Mouse (Mus musculus): ENCODE measurements around the gene Mknk2. TPM values are rescaled to one million over a fixed set of nuclear protein-coding genes. Genes with fewer than 3 reads are reported as not detected.

Mknk2 gene
- total RNA-seq (2022) = 100 to 1,000 TPM; 226 to 292 (median 253) TPM

DNA sequence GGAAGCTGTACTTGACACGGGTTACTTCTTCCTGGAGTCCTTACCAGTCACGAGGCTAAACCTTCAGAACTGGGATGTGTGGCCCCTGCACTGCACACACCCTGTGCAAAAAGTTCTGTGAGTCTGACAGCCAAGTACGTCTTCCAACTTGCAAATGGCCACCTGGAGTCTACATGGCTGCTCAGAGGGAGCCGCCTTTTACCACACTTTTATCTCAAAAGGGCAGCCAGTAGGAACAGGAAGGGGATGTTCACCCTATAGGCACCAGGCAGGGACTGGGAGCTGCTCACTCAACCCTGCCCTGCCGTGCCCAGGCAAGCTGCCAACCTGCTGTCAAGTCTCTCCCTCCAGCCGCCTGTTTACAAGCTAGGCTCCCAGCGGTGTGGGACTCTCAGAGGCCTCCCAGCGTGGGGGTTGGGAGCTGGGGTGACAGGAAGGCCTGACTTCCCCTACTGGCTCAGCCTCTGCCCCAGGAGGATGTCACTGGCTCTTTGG, at the start of gene Mknk2:
Gene Mknk2 (minus strand): TSS at position 171 of the 495 bp plus-strand sequence.
- DNase-seq (ENCODE audit: low spot score in 2 of 2) = peak; percentile 89 to 94

DNA sequence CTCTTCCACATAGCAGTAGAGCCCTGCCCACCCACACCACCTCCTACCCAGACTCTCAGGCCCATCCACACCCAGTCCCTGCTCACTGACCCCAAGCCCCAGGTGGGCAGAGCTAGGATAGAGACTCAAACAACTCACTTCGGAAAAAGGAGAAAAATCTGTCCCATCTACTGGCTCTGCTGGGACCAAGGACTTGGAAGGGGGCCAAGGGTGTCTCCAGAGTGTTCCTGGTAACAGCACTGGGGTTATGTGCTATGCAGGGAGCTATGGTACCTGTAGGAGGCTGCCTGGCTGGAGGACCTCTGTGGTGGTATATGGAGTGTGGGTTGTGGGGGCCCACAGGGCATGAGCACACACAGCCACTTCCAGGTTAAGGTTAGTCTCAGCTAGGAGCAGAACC, 39.4 kb upstream of the Mknk2 start:
- DNase-seq (ENCODE audit: low spot score in 2 of 2) = no peak

DNA sequence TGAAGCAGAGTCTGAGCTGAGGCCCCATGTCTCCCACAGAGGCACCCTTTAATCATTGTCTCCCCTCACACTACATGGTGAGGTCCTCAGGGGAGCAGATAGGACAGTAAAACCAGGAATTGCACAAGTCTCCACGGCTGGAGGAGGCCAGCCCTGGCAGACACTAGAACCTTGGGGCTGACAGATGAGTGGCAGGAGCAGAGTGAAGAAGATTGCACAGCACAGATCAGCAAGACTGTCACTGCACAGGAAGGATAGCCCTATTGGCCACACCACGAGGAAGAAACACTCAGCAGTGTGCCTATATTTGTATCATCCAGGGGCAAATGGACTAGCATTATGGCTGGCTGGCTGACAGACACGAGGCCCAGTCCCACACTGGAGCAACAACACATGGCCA, 32.9 kb upstream of the Mknk2 start:
- no peak for DNase-seq (ENCODE audit: low spot score in 2 of 2)

DNA sequence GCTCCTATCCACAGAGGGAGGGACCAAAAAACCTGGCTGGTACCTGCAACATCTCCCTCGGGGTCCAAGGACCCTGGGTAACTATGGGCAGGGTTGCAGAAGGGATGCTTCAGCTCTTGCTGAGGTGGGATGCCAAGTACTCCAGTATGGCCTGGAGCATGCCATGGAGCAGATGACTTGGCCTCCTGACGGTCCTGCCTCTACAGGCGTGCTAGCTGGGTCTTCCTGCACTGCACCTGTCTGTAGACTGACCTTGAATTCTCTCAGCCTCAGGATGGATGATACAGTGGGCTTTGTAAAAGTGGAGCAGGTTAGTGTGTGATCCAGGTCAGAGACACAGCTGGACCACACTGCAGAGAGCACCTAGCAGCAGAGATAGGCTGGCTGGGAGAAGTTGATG, 27.6 kb upstream of the Mknk2 start:
- no peak for DNase-seq (ENCODE audit: low spot score in 2 of 2)

DNA sequence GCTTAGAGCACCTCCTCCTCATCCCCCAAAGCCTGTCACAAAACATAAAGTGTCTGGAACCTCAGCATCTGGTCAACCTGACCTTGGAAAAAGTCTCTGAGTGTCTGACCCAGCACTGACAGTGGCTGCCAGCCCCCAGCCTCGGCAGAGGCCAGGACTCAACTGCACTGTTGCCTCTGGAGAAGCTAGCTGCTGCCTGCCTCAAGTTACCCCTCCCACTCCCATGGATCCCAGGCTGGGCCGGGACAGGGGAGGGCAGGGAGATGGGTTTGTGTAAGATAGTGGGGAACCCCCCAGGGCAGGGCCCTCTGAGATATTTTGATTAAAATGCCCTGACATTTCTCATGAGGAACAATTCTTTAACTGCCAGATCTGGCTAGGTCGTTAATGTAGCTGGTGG, 27.1 kb upstream of the Mknk2 start:
- no peak for DNase-seq (ENCODE audit: low spot score in 2 of 2)

DNA sequence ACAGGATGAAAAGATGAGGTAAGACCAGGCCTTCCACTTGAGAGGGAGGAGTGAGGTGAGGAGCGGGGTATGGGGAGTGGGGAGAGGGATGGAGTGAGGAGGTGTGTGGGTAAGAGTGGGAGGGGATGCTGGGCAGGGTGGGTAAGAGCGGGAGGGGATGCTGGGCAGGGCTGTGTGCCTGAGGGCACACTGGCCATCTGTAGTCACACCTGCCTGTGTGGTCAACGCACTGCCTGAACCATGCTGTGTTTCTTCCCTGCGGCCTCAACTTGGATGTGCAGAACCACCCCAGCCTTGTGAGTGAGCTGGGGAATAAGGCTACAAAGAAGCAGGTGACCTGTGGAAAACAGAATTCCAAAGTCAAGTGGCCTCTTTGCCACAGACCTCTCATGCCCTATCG, 26.5 kb upstream of the Mknk2 start:
- no peak for DNase-seq (ENCODE audit: low spot score in 2 of 2)

DNA sequence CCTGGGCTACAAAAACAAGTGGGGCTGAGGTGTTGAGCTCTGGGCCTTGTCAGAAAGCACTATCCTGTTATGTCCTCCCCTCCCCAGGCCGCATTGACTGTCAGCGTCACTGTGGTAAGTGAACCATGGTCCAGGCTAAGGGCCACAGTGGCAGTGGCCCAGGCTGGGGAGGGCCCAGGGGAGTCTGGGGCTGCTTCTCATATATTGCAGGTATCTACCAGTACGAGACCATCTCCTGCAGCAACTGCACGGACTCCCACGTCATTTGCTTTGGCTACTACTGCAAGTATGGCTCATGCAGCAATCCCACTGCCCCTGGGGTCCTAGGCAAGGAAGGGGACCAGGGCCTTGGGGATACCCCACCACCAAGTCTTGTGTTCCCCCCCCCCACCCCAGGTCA, 25.7 kb upstream of the Mknk2 start:
- no peak for DNase-seq (ENCODE audit: low spot score in 2 of 2)

DNA sequence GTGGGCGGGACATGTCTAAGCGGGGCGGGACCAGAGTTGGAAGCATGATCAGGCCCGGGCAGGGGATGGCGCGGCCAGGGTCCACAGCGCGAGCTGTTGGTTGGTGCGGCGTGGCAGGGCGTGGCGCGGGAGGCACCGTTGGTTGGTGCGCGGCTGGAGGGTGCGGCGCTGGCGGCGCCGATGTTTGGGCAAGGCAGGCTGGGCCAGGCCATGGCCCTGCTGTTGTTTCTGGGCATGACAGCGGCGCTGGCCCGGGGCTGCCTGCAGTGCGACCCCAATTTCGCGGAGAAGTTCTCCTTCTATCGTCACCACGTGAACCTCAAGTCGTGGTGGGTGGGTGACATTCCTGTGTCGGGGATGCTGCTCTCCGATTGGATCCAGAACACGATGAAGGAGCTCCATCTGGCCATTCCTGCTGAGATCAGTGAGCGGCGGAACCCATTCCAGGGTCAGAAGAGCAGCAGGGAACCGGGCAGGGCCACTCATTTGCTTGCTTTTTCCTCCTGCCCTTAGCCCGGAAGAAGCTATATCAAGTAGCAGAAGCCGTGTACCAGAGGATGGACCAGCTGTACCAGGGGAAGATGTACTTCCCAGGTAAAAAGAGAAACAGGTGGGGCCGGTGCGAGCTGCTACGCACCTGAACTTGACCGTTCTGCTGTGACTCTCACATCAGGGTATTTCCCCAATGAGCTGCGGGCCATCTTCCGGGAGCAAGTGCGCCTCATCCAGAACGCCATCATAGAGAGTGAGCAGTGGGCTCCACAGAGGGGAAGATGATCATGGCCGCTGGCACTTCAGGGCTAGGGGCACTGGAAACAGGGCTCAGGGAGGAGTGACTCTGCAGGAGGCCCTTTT, 24.9 kb upstream of the Mknk2 start:
- peak; percentile 93 to 96 for DNase-seq (ENCODE audit: low spot score in 2 of 2)

DNA sequence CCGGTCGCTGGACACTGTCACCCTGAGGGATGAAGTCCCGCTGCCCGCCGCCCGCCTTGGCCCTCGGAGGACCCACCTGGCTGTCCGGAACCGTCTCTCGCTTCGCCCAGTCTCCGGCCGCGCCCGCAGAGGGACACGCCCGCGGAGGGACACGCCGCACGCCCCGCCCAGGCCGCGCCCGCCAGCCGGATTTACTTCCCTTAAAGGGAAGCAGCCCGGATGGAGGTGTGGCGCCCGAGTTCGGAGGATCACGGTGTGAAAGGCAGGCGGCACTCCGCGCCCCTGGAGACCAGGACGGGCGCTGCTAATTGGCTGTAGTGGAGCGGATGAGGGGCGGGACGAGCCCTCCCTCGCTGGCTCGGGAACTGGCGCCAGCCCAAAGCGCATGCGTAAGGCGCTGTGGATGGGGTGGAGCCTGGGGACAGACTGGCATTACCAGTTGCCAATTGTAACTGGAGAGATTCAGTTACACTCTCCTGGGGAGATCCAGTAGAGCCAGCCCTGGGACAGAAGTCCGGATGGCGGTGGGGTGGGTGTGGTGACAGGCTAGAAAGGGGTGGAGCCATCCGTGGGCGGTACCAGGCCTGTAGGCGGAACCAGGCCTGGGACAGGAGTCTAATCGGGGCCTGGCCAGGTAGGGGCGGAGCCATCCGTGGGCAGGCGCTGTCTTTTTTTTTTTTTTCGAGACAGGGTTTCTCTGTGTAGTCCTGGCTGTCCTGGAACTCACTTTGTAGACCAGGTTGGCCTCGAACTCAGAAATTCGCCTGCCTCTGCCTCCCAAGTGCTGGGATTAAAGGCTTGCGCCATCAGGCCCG, 24.0 kb upstream of the Mknk2 start, which contains the start of the genes Mob3a and Izumo4:
Gene Mob3a (minus strand): TSS at position 257 of the 815 bp plus-strand sequence.
Gene Izumo4 (plus strand): TSS at position 464 of the 815 bp plus-strand sequence.
- DNase-seq (ENCODE audit: low spot score in 2 of 2) = peak; percentile 98 to 99

DNA sequence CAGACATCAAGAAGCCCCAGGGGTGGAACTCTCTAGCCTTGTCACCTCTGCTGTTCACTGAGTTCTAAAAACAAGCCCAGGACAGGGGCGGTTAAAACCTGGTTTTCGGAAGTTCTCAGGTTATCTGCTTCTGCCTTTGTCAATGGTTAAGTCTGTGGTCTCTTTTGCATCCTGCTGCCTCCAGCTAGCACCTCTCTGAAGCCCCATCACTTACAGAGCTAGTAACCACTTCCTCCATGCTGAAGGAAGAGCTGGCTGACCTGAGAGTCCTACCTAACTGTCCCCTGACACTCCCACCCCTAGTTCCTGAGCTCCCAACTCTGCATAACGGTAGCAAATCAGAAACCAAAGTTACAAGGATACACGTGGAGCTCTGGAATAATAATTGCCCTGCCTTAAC, 22.8 kb upstream of the Mknk2 start:
- DNase-seq (ENCODE audit: low spot score in 2 of 2) = no peak

DNA sequence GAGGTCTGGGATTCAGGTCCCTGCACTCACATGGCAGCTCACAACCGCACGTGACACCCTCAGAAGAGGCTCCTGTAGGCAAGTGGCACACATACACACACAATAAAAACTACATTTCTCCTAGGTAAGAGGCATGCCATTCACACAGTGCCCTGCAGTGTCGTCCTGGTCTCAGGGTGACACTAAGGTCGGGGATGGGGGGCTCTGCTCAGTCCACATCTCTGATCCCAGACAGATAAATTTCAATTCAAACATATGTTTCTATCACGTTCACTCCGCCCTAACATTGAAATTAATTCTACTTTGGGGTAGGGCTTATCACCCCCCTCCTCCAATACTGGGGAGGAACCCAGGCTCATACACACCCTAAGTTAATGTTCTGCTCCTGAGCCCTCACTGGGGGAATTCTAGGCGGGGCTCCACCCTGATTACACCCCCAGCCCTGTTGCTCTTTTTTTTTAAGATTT, 22.2 kb upstream of the Mknk2 start:
- no peak for DNase-seq (ENCODE audit: low spot score in 2 of 2)

DNA sequence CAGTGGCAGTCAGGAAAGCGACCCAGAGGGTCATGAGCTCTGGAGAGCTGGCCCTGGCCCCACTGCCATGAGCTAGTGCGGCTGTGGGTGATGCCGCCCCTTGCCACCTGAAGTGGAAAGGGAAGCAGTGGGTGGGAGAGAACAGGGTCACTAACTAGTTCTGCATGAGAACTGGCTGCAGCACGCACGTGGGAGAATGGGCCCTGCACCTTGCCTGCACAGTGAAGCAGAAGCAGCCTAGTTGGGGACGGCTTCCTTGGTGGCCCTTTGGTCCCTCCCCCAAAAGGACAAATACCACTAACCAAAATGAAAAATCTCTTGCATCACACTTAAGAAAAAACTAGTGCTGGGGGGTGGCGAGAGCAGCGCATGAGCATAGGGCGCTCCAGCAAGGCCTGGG, 20.7 kb upstream of the Mknk2 start:
- no peak for DNase-seq (ENCODE audit: low spot score in 2 of 2)

DNA sequence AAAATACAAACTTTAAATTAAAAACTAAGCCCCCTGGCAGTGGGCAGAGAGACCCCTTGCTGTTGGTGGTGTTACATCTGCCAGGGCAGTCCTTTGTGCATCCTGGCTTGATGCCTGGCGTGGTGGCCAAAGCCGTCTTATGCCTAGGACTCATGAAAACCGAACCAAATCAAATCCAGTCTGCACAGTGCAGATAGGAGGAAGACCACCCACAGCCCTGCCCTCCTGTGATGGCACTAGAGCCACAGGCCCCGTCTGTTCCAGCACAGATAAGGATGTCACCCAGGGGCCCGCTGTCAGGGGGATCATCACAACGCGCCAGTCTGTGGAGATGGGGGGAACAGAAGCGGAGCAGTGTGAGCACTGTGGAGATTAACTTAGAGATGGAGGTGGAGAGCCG, 19.9 kb upstream of the Mknk2 start:
- DNase-seq (ENCODE audit: low spot score in 2 of 2) = no peak

DNA sequence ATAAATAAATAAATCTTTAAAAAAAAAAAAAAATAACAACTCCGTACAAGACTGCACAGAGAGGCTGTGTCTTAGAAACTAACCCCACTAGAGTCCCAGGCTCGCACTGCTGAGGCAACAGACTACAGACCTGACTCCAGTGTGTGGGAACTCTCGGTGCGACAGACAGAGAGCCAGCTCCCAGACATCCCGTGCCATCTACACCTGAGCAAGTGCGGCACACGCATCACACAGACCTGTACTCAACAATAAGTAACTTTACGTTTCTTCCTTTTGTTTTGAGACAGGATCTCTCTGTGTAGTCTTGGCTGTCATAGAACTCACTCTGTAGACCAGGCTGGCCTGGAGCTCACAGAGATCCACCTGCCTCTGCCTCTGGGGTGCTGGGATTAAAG, 19.5 kb upstream of the Mknk2 start:
- DNase-seq (ENCODE audit: low spot score in 2 of 2) = no peak

DNA sequence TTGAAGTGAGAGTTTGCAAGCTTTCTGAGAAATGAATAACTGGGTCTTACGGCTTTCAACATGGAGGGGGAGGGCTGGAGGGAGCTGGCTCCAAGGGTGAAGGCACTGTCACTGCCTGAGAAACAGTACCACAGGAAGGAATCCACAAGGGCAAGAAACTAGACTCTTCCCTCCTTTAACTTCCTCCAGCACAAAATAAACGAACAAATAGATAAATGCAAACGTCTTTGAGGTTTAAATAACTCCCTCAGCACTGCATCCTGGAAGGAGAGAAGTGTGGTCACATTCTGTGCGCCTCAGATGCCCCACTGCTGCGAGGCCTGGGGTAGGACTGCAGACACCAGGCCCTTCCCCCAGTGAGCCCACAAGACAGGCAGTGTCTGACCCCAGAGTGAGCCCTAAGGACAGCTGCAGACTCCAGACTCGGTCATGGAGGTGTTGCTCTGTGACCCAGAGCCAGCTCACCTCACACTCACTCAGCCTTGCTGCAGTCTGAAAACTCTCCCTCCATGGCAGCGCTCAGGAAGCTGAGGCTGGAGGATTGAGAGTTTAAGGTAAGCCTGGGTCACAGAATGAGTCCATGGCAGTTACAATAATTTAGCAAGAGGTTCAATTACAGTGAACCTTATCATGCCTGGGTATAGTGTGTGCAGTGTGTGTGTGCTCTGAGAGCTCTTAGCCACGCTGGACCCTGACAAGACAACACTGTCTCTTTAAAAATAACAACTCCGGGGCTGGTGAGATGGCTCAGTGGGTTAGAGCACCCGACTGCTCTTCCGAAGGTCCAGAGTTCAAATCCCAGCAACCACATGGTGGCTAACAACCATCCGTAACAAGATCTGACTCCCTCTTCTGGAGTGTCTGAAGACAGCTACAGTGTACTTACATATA, 18.8 kb upstream of the Mknk2 start:
- DNase-seq (ENCODE audit: low spot score in 2 of 2) = no peak

DNA sequence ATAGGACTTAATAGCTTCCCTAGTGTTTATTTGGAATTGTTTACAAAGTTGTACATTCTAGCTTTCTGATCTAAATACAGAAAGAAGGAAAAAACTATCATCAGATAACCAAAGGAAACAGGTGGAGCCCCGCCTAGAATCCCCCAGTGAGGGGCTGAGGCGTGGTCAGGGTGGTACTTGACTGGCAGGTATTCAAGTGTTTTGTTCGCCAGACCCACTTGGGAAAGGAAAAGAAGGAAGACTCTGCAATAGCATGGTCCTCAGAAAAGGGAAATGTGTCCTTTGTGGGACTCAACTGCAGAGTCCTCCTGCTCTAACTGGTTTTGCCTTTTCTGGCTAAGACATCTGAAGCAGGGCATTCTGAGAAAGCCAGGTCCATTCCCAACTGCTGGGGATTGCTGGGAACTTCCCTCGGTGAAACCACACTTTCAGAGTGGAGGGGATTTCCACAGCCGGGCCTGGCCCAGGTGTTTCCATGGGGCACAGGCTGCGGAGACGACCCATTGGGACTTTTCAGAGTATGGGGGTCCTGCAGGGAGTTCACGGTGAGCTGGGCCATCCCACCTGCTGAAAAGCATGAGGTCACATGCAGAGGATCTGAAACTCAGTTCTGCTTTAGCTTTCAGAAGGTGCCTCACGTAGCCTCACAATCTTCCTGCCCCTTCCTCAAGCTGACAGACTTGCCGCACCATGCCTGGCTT, 18.0 kb upstream of the Mknk2 start:
- DNase-seq (ENCODE audit: low spot score in 2 of 2) = no peak

DNA sequence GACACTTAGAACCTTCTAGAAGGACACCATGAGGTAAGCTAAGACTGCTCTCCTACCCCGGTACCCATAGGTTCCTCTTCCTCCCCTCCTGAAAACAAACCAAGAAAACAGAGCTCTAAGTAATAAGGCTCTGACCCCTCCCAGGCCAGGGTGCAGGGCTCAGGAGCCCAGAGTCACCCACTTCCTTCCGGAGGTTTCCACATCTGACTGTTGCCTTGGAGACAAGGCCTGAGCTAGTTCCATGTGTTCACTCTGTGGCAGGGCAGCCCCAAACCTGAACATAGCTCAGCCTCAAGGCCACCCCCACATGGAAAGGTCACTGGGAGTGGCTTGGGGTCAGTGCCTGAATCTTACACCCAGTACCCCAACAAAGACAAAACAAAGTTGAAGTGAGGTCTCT, 17.3 kb upstream of the Mknk2 start:
- DNase-seq (ENCODE audit: low spot score in 2 of 2) = no peak

DNA sequence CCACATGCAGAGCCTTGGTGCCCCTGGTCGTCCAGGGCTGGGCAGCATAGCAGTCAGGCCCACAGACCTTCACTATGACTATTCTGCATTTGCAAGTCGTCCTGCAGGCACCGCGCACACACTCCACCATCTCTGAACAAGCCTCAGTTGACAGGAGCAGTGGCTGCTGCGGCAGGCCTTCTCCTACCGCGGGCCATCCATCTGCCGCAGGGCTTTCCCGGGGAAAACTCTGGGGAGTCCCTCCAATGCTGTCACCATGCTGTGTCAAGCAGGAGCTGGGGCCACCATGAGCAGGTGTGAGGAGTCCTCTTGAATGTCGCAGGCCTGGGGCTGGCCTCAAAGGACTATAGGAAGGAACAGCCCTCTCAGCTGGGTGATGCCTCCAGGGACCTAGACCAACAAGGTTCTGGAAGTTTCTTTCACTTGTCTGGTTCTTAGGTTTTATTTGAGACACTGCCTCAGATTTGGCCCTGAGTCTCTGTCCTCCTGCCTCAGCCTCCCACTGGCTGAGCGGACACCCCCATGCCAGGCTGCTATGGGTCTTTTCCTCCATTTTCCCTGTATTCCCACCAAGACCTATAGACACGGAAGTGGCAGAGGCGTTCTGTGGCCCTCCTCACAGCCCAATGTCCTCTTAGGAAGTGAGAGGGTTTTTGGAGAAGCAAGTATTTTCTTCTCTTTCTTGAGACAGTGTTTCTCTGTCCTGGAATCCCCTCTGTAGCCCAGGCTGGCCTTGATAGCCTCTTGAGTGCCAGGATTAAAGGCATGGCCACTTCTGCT, 16.4 kb upstream of the Mknk2 start:
- DNase-seq (ENCODE audit: low spot score in 2 of 2) = no peak

DNA sequence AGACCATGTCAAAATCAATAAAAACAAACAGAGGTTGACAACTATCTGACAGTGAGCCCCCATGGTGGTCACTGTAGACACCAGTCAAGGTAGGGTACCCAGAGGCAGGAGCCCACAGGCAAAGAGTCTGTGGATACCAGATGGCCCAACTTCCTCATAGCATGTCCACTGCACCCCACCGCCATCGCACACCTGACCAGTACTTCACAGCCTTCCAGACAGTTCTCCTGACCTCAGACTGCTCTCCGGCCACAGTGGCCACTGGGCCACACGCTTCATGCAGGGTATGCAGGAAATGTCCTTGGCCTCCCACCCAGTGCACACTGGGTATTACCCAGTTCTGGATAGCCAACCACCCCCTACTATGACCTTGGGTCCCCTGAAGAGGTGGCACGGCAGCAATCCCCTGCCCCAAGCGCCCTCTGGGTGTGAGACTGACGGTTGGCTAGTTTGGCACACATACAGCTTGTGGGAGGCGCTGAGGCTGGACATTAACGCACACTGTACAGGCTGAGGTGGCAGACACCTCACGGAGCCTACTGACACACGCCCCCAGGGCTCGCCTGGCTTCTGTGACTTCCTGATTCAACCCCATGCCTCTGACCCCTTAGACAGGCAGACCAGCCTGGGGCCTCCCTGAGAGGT, 15.6 kb upstream of the Mknk2 start:
- DNase-seq (ENCODE audit: low spot score in 2 of 2) = no peak

Measured in gastrocnemius, adult 8-10 months (tissue).